Mouse (Mus musculus) forebrain, embryonic 14.5 days (tissue): ENCODE results near the gene Tmem203. TPM values are rescaled to one million over a fixed set of nuclear protein-coding genes. Genes with fewer than 3 reads are reported as not detected.

Experiments
- ATAC-seq: fragments of 200-750 bp; cut with Nextera tagmentation; 2 replicates; pipeline ENCODE4 v1.8.0; 2017; ENCODE audit warnings: mild to moderate bottlenecking, moderate library complexity
- DNase-seq: peaks from one replicate; pipeline ENCODE4 v3.0.0-alpha.2; 2015; ENCODE audit warnings: low spot score
- H3K27ac ChIP-seq: fragments of 300-500 bp; sonication (generic); 2 replicates; pipeline ENCODE4 v1.5.1; 2014; ENCODE audit warnings: low read depth, mild to moderate bottlenecking, control low read depth, low read length, moderate library complexity
- H3K27me3 ChIP-seq: fragments of 300-500 bp; sonication (generic); replicated peaks from 2 replicates; pipeline ENCODE4 v1.6.1; 2014; ENCODE audit warnings: low read length, control low read depth, mixed read lengths; ENCODE audit not compliant: control insufficient read depth, insufficient read depth
- H3K36me3 ChIP-seq: fragments of 300-500 bp; sonication (generic); 2 replicates; pipeline ENCODE4 v1.6.1; 2014; ENCODE audit warnings: low read length, control low read depth; ENCODE audit not compliant: control insufficient read depth, insufficient read depth
- H3K4me1 ChIP-seq: fragments of 300-500 bp; sonication (generic); 2 replicates; pipeline ENCODE4 v1.6.1; 2014; ENCODE audit warnings: antibody characterized with exemption, low read length, control low read depth; ENCODE audit not compliant: control insufficient read depth, insufficient read depth
- H3K4me2 ChIP-seq: fragments of 300-500 bp; sonication (generic); 2 replicates; pipeline ENCODE4 v1.6.1; 2014; ENCODE audit warnings: mild to moderate bottlenecking, control low read depth, low read length
- H3K4me3 ChIP-seq: fragments of 300-500 bp; sonication (generic); 2 replicates; pipeline ENCODE4 v1.5.1; 2014; ENCODE audit warnings: low read depth, low read length, control low read depth
- H3K9ac ChIP-seq: fragments of 300-500 bp; sonication (generic); 2 replicates; pipeline ENCODE4 v1.6.1; 2014; ENCODE audit warnings: mild to moderate bottlenecking, low read length, control low read depth, moderate library complexity
- H3K9me3 ChIP-seq: fragments of 300-500 bp; sonication (generic); replicated peaks from 2 replicates; pipeline ENCODE4 v1.6.1; 2016; ENCODE audit warnings: low read length, control low read depth, mixed read lengths; ENCODE audit not compliant: control insufficient read depth
- WGBS: fragments of 180-500 bp; shearing (Covaris S2); extraction: QIAGEN DNeasy Blood & Tissue Kit; methylation state at CpG from one replicate; pipeline ENCODE4 v1.1.7; 2014; 5-methylcytosine and 5-hydroxymethylcytosine counted together
- polyA plus RNA-seq: library from polyadenylated mRNA; unstranded; fragments of >200 nt; fragmentation: Nextera tagmentation; extraction: Ambion mirVana; gene quantifications from 2 replicates; pipeline ENCODE4 v1.2.1, GENCODE M21; 2014

Tmem203 gene
- 14.7 and 17.4 TPM in 2 replicates for polyA plus RNA-seq

DNA sequence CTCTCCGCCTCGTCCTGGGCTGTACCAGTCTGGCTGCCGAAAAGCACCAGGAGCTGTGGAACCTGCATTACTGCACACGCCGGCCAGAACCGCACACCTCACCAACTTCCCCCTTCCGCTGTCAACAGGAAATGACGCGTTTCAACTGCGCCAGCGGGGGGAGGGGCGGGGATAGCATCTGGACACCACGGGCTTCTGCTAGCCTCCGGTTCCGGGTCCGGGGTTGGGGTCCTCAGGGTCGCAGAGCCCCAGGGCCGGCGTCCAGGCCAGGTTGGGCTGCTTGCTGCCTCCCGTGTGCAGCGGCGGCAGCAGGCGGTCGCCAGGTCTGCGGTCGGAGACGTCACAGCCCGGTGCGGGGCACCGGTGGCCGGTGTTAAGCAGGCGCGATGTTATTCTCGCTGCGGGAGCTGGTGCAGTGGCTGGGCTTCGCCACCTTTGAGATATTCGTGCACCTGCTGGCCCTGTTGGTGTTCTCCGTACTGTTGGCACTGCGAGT is at the start of gene Tmem203:
TSS of gene Tmem203 (plus strand) at position 156 of the 496 bp plus-strand sequence.
- peak within 1 kb of the TSS; percentile 97 for H3K4me3 ChIP-seq
- H3K4me1 ChIP-seq = peaks cover 12% of the 10 kb centered on the region
- no peaks in the 10 kb centered on the region for H3K9me3 ChIP-seq
- peak within 1 kb of the TSS; percentile 96 for H3K4me2 ChIP-seq
- peak; percentile 95 for DNase-seq
- H3K27ac ChIP-seq = peak within 1 kb of the TSS; percentile 70
- peaks cover 21% of the 10 kb centered on the region for H3K36me3 ChIP-seq
- peak; percentile 94 for ATAC-seq
- WGBS = under 1% methylated on average over 38 of the region's 39 CpGs
- peak within 1 kb of the TSS; percentile 86 for H3K9ac ChIP-seq
- no peaks in the 10 kb centered on the region for H3K27me3 ChIP-seq

- Histone ChIP-seq H3K36me3 (peaks cover 55% of the 10 kb centered on the region), H3K4me3 (no peak overlapping the region), H3K27ac (no peak overlapping the region), H3K4me2 (no peak overlapping the region), H3K27me3 (no peaks in the 10 kb centered on the region), H3K9ac (no peak overlapping the region), H3K9me3 (no peaks in the 10 kb centered on the region), H3K4me1 (peaks cover 15% of the 10 kb centered on the region)
- DNase-seq (no peak), ATAC-seq (no peak)
- WGBS = 92% methylated on average over 1 of the region's 1 CpGs
These were observed 47.6 kb upstream of the Tmem203 start for GRCm38 (mm10) chr2:25207593-25207992.

DNA sequence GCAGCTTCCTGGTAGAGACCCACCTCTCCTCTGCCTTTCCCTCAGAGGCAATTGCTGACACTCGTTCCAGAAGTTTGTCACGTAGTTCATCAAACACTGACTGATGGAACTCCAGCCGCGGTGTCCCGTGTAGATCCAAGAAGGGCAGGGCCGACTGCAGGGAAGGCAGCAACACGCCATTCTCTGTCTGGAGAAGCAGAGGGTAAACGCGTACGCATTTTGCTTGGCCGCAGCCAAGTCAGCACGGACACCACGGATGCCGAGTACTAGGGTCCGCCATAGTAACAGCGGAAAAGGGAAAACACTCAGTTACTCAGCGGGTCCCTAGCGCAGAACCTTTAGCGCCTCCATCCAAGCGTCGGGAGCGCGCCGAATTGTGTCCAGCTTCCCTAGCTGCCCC is 44.6 kb upstream of the Tmem203 start:
- H3K4me2 ChIP-seq = peak overlapping the region; percentile 93
- DNase-seq = no peak
- H3K36me3 ChIP-seq = peaks cover 24% of the 10 kb centered on the region
- H3K27me3 ChIP-seq = no peaks in the 10 kb centered on the region
- ATAC-seq = peak; percentile 57
- peak overlapping the region; percentile 91 for H3K9ac ChIP-seq
- H3K27ac ChIP-seq = peak overlapping the region; percentile 81
- WGBS = 0% methylated on average over 24 of the region's 24 CpGs
- H3K4me1 ChIP-seq = peaks cover 15% of the 10 kb centered on the region
- H3K4me3 ChIP-seq = peak overlapping the region; percentile 89
- H3K9me3 ChIP-seq = no peaks in the 10 kb centered on the region

DNA sequence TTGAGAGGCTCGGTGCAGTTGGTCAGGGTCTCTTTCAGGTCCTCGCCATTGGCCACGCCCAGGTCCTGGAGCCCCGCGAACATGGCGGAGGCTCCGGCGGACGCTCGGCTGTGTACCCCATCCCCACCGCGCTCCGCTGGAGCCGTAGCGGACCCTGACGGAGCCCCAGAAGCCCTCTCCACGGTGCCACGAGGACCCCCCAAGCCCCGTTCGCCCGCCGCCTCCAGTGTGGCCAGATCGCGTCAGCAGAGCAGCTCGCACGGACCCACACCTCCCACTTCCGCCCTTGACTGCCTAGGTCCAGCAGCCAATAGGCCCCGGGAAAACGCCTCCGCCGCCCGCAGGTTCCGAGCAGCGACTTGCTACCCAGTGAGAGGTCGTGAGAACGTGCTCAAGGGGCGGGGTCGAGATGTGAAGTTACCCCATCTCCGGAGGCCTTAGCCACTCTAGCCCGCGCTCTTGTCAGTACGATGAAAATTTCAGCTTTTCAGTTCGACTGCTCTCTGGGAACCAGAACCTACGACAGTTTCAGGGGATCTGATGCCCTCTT is 44.0 kb upstream of the Tmem203 start, which contains the start of gene Nelfb:
TSS of gene Nelfb (minus strand) at position 369 of the 550 bp plus-strand sequence.
- DNase-seq (peak; percentile 87), ATAC-seq (peak; percentile 93)
- Histone ChIP-seq H3K4me1 (peaks cover 15% of the 10 kb centered on the region), H3K36me3 (peaks cover 19% of the 10 kb centered on the region), H3K9me3 (no peaks in the 10 kb centered on the region), H3K4me2 (peak within 1 kb of the TSS; percentile 93), H3K9ac (peak within 1 kb of the TSS; percentile 91), H3K27ac (peak within 1 kb of the TSS; percentile 81), H3K4me3 (peak within 1 kb of the TSS; percentile 89), H3K27me3 (no peaks in the 10 kb centered on the region)
- WGBS = under 1% methylated on average over 44 of the region's 44 CpGs

DNA sequence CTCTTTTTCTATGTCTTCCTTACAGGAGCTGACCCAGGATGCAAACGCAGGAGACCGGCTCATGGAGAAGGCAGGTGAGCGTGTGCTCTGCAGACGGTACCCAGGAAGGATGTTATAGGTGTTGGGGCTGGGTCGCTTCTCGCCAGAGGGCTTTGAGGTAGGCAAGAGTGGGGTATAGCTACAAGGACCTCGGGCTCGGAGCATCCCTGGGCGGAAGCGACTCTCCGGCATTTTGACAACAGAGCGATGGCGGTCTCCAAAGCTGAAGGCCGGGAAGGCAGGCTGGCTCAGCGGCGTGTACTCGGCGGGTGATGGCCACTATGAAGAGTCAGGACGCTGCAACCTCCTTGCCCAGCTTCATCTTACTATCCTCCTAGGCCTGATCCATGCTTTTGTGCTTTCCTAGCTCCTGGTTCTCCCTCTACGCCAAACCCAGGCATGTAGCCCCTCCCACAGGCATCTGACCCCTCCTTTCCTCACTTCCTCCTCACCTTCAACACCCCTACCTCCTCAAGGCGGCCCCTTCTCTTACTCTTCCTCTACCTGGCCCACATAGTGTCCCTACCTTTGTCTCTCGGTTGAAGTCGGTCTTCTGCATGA is 41.9 kb upstream of the Tmem203 start:
- DNase-seq = no peak
- H3K9me3 ChIP-seq = no peaks in the 10 kb centered on the region
- ATAC-seq = no peak
- H3K4me3 ChIP-seq = no peak overlapping the region
- WGBS = 78% methylated on average over 23 of the region's 23 CpGs
- no peaks in the 10 kb centered on the region for H3K27me3 ChIP-seq
- peaks cover 7% of the 10 kb centered on the region; the same call in 1 of the 2 replicates for H3K36me3 ChIP-seq
- no peak overlapping the region for H3K27ac ChIP-seq
- H3K4me2 ChIP-seq = no peak overlapping the region
- no peak overlapping the region for H3K9ac ChIP-seq
- peaks cover 15% of the 10 kb centered on the region for H3K4me1 ChIP-seq

DNA sequence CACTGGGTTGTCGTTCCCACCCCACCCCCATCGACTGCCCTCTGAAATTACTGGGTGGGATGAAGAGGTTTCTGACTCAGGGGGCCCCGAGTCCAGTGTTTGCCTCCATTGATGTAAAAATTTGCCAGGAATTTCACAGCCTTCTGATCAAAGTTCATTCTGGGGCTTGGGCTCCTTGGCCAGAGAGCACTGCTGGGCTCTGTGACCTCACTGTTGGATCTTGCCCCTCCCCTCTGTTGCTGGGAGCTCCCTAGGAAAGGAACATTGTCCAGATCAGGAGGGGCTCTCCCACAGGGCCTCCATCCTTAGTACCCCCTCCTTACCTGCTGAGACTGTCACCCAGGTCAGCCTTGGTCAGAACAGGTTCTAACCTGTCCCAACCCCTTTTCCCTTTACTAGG is 40.8 kb upstream of the Tmem203 start, which contains the start of gene Stpg3:
TSS of gene Stpg3 (minus strand) at position 194 of the 400 bp plus-strand sequence.
- H3K4me2 ChIP-seq = no peak within 1 kb of the TSS
- no peaks in the 10 kb centered on the region for H3K36me3 ChIP-seq
- H3K4me1 ChIP-seq = peaks cover 11% of the 10 kb centered on the region
- no peak within 1 kb of the TSS for H3K4me3 ChIP-seq
- no peaks in the 10 kb centered on the region for H3K27me3 ChIP-seq
- no peak for ATAC-seq
- DNase-seq = no peak
- no peak within 1 kb of the TSS for H3K27ac ChIP-seq
- 79% methylated on average over 3 of the region's 3 CpGs for WGBS
- no peak within 1 kb of the TSS for H3K9ac ChIP-seq
- H3K9me3 ChIP-seq = no peaks in the 10 kb centered on the region

DNA sequence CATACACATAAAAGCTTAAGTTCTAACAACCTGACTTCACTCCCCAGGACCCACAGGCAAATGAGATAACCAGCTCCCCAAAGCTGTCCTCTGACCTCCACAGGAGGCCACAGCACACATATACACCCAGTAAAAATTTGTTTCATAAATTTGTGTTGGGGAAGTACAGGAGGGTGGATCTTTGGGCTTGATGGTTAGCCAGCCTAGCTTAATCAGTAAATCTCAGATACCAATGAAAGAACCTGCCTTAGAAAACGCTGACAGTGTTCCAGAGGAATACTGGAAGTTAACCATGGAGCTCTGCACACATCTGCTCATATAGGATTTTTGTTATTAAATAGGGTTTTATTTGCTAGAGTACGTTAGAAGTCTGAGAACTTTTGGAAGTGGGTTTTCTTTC is 37.6 kb upstream of the Tmem203 start:
- no peak overlapping the region for H3K4me2 ChIP-seq
- H3K9ac ChIP-seq = no peak overlapping the region
- H3K27me3 ChIP-seq = no peaks in the 10 kb centered on the region
- WGBS = 67% methylated on average over 2 of the region's 2 CpGs
- no peaks in the 10 kb centered on the region for H3K4me1 ChIP-seq
- ATAC-seq (no peak), DNase-seq (no peak)
- no peak overlapping the region for H3K4me3 ChIP-seq
- no peaks in the 10 kb centered on the region for H3K9me3 ChIP-seq
- H3K36me3 ChIP-seq = peaks cover 8% of the 10 kb centered on the region; the same call in 1 of the 2 replicates
- no peak overlapping the region for H3K27ac ChIP-seq

DNA sequence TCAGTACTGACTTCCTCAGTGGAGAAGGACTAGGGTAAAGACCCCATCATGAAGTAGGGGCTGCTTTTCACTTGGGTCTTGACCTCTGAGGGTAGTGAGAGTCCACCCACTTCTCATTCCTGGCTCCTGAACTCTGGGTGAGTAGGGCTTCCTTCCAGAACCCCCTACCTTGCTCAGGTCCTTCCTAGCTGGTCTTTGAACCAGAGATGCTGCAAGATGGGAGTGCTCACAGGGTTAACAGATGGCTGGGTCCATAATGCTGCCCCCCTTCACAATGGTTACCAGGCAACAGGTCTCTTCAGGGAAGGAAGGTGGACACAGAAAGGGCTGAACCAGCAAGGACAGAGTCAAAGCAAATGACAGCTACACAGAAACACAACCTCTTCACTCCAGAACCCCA is 36.8 kb upstream of the Tmem203 start, which contains the start of gene Fam166a:
TSS of gene Fam166a (plus strand) at position 301 of the 400 bp plus-strand sequence.
- DNase-seq (no peak), ATAC-seq (no peak)
- Histone ChIP-seq H3K9ac (no peak within 1 kb of the TSS), H3K36me3 (peaks cover 8% of the 10 kb centered on the region; the same call in 1 of the 2 replicates), H3K4me3 (no peak within 1 kb of the TSS), H3K4me1 (peaks cover 3% of the 10 kb centered on the region), H3K27me3 (no peaks in the 10 kb centered on the region), H3K27ac (no peak within 1 kb of the TSS), H3K4me2 (no peak within 1 kb of the TSS), H3K9me3 (no peaks in the 10 kb centered on the region)

GRCm38 (mm10) chr2:25221331-25221772 is 33.9 kb upstream of the Tmem203 start:
- Histone ChIP-seq H3K27me3 (no peaks in the 10 kb centered on the region), H3K9me3 (no peaks in the 10 kb centered on the region), H3K4me2 (no peak overlapping the region), H3K4me3 (no peak overlapping the region), H3K9ac (no peak overlapping the region), H3K36me3 (peaks cover 8% of the 10 kb centered on the region; the same call in 1 of the 2 replicates), H3K4me1 (peaks cover 12% of the 10 kb centered on the region), H3K27ac (no peak overlapping the region)
- DNase-seq (no peak), ATAC-seq (no peak)
- WGBS = 74% methylated on average over 5 of the region's 5 CpGs
